Mouse (Mus musculus) CH12.LX (cell line): Measurements from ENCODE around the gene Clec11a. TPM values are rescaled to one million over a fixed set of nuclear protein-coding genes. Genes with fewer than 3 reads are reported as not detected.

Experiments
- DNase-seq: peaks from one replicate; pipeline ENCODE4 v3.0.0-alpha.2; 2013; ENCODE audit errors: extremely low read depth
- H3K27ac ChIP-seq: 2 replicates; pipeline ENCODE4 v1.5.1; 2012; ENCODE audit warnings: low read depth, mild to moderate bottlenecking, control low read depth, moderate library complexity; ENCODE audit not compliant: insufficient read depth
- H3K27me3 ChIP-seq: replicated peaks from 2 replicates; pipeline ENCODE3; 2012; ENCODE audit warnings: inconsistent platforms
- H3K36me3 ChIP-seq, 2 experiments: replicated peaks in 1 of 2; 2 replicates each; pipeline versions ENCODE3 to v1.6.1; 2012; ENCODE audit warnings: inconsistent platforms in 1 of 2, low read length in 1 of 2, mild to moderate bottlenecking in 1 of 2, mixed read lengths in 1 of 2, moderate library complexity in 1 of 2; ENCODE audit not compliant: control insufficient read depth in 1 of 2, insufficient read depth in 1 of 2
- H3K4me1 ChIP-seq, 2 experiments: 2 replicates each; pipeline ENCODE4 v1.6.1; 2012; ENCODE audit warnings: inconsistent platforms in 1 of 2, moderate library complexity in 1 of 2; ENCODE audit not compliant: insufficient read depth in 2 of 2, control insufficient read depth in 1 of 2
- H3K4me2 ChIP-seq: 2 replicates; pipeline ENCODE4 v1.6.1; 2012; ENCODE audit warnings: low read depth, mild to moderate bottlenecking, control low read depth; ENCODE audit not compliant: poor library complexity, insufficient read depth, severe bottlenecking
- H3K4me3 ChIP-seq, 3 experiments: fragments of 150-350 bp in 1 of 3; sonication (generic) in 1 of 3; replicated peaks in 1 of 3; 2 replicates each; pipeline versions ENCODE3 to v1.5.1; 2011 to 2012; ENCODE audit warnings: low read depth in 2 of 3, low read length in 2 of 3, mild to moderate bottlenecking in 2 of 3, moderate library complexity in 2 of 3, control low read depth in 1 of 3, improper control_type of control experiment in 1 of 3, inconsistent platforms in 1 of 3, mixed read lengths in 1 of 3; ENCODE audit not compliant: poor library complexity in 1 of 3
- H3K79me2 ChIP-seq: replicated peaks from 2 replicates; pipeline ENCODE4 v1.6.1; 2012; ENCODE audit warnings: mild to moderate bottlenecking, moderate library complexity; ENCODE audit not compliant: control insufficient read depth, poor library complexity, insufficient read depth, severe bottlenecking; ENCODE audit errors: extremely low read depth
- H3K9ac ChIP-seq: 2 replicates; pipeline ENCODE4 v1.6.1; 2012; ENCODE audit warnings: low read depth, mild to moderate bottlenecking, control low read depth, moderate library complexity; ENCODE audit not compliant: insufficient read depth
- H3K9me3 ChIP-seq: replicated peaks from 2 replicates; pipeline ENCODE3; 2012; ENCODE audit warnings: low read length, inconsistent platforms, mixed read lengths
- CTCF ChIP-seq, 2 experiments: IDR thresholded peaks in 1 of 2; conservative IDR thresholded peaks in 1 of 2; 2 replicates each; pipeline ENCODE4 v1.5.1; 2011 to 2012; ENCODE audit warnings: low read depth in 2 of 2, low read length in 2 of 2, improper control_type of control experiment in 1 of 2, inconsistent platforms in 1 of 2, mild to moderate bottlenecking in 1 of 2, moderate library complexity in 1 of 2
- ETS1 ChIP-seq: conservative IDR thresholded peaks from 2 replicates; pipeline ENCODE4 v1.6.1; 2012; ENCODE audit warnings: low read depth, mild to moderate bottlenecking, inconsistent platforms, low read length, improper control_type of control experiment, moderate library complexity
- GABPA ChIP-seq: IDR thresholded peaks from 2 replicates; pipeline ENCODE4 v1.6.1; 2012; ENCODE audit warnings: low read depth, low read length, improper control_type of control experiment, inconsistent platforms; ENCODE audit not compliant: insufficient replicate concordance
- HCFC1 ChIP-seq: IDR thresholded peaks from 2 replicates; pipeline ENCODE4 v1.6.1; 2012; ENCODE audit warnings: low read depth, mild to moderate bottlenecking, inconsistent platforms, low read length, improper control_type of control experiment
- IRF4 ChIP-seq: IDR thresholded peaks from 2 replicates; pipeline ENCODE4 v1.6.1; 2014; ENCODE audit warnings: low read depth, mild to moderate bottlenecking, inconsistent platforms, low read length, improper control_type of control experiment
- KAT2A ChIP-seq: IDR thresholded peaks from 2 replicates; pipeline ENCODE4 v1.6.1; 2012; ENCODE audit warnings: low read length, improper control_type of control experiment, inconsistent platforms; ENCODE audit not compliant: insufficient replicate concordance
- MAFK ChIP-seq: IDR thresholded peaks from 2 replicates; pipeline ENCODE4 v1.6.1; 2011; ENCODE audit warnings: low read length, improper control_type of control experiment; ENCODE audit not compliant: insufficient replicate concordance
- MAX ChIP-seq: IDR thresholded peaks from 2 replicates; pipeline ENCODE4 v1.6.1; 2011; ENCODE audit warnings: low read length, improper control_type of control experiment
- MAZ ChIP-seq: IDR thresholded peaks from 2 replicates; pipeline ENCODE4 v1.6.1; 2012; ENCODE audit warnings: low read depth, mild to moderate bottlenecking, inconsistent platforms, low read length, improper control_type of control experiment, moderate library complexity
- MEF2A ChIP-seq: IDR thresholded peaks from 2 replicates; pipeline ENCODE4 v1.6.1; 2014; ENCODE audit warnings: low read depth, mild to moderate bottlenecking, inconsistent platforms, low read length, improper control_type of control experiment, borderline replicate concordance
- NELFE ChIP-seq: IDR thresholded peaks from 2 replicates; pipeline ENCODE4 v1.6.1; 2011; ENCODE audit warnings: low read depth, low read length, improper control_type of control experiment
- PAX5 ChIP-seq: IDR thresholded peaks from 2 replicates; pipeline ENCODE4 v1.6.1; 2012; ENCODE audit warnings: low read length, inconsistent platforms, mixed read lengths
- POLR2A ChIP-seq: IDR thresholded peaks from 2 replicates; pipeline ENCODE4 v1.6.1; 2011; ENCODE audit warnings: low read depth, mild to moderate bottlenecking, improper control_type of control experiment, low read length
- RAD21 ChIP-seq: IDR thresholded peaks from 2 replicates; pipeline ENCODE4 v1.6.1; 2011; ENCODE audit warnings: low read depth, mild to moderate bottlenecking, low read length, improper control_type of control experiment, moderate library complexity
- TBP ChIP-seq: conservative IDR thresholded peaks from 2 replicates; pipeline ENCODE4 v1.6.1; 2011; ENCODE audit warnings: low read depth, low read length, improper control_type of control experiment
- USF2 ChIP-seq: conservative IDR thresholded peaks from 2 replicates; pipeline ENCODE4 v1.6.1; 2011; ENCODE audit warnings: low read depth, low read length, improper control_type of control experiment
- ZKSCAN1 ChIP-seq: IDR thresholded peaks from 2 replicates; pipeline ENCODE4 v1.6.1; 2012; ENCODE audit warnings: low read depth, inconsistent platforms, low read length, improper control_type of control experiment, borderline replicate concordance
- ZMIZ1 ChIP-seq: IDR thresholded peaks from 2 replicates; pipeline ENCODE4 v1.6.1; 2012; ENCODE audit warnings: low read depth, mild to moderate bottlenecking, inconsistent platforms, low read length, improper control_type of control experiment
- dilution Hi-C: fragments of 300-500 bp; cut with MboI; formaldehyde crosslinking; loops from 2 replicates; pipeline ENCODE4 v1.14.3; 2020; ENCODE audit warnings: low sequenced_read_pairs; ENCODE audit not compliant: extremely low pct_unique_long_range_greater_than_20kb, extremely low pct_ligation_motif_present
- in situ Hi-C: fragments of 300-500 bp; cut with MboI; formaldehyde crosslinking; loops from 3 replicates; pipeline ENCODE4 v1.14.3; 2019; ENCODE audit warnings: low sequenced_read_pairs, low pct_ligation_motif_present, low pct_unique_long_range_greater_than_20kb, mixed read lengths
- polyA plus RNA-seq: library from polyadenylated mRNA; unstranded; fragments of >175 nt; gene quantifications from 2 replicates; pipeline ENCODE4 v1.2.1, GENCODE M21; 2012; ENCODE audit warnings: low read depth; ENCODE audit not compliant: insufficient read length
- total RNA-seq, 2 experiments: library from RNA; depleted of rRNA; stranded (reverse); fragments of 300-350 nt in 1 of 2; fragments of >200 nt in 1 of 2; gene quantifications; 2 replicates each; pipeline ENCODE4 v1.2.3; 2012 to 2014

The Clec11a gene
- total and polyA plus RNA-seq, 3 experiments: 0.46 to 0.89 (median 0.53) TPM

GRCm38 (mm10) chr7:44309475-44310284 lies 3.0 kb upstream of the Clec11a start, which contains the start of gene Shank1:
Shank1 (plus strand) TSS chr7:44310253.
- peaks cover 75% of the 10 kb centered on the region for H3K27me3 ChIP-seq
- H3K4me1 ChIP-seq: peaks cover 21 to 42% of the 10 kb centered on the region in 2 experiments
- dilution Hi-C loops: no loop called here
- no peak for TF ChIP-seq NELFE
- TF ChIP-seq MAX: no peak
- no peak for TF ChIP-seq MAFK
- no peak for TF ChIP-seq PAX5
- TF ChIP-seq USF2: no peak
- TF ChIP-seq ZMIZ1: no peak
- TF ChIP-seq MEF2A: no peak
- TF ChIP-seq IRF4: no peak
- no peak for TF ChIP-seq KAT2A
- no peak for TF ChIP-seq CTCF (conservative IDR thresholded peaks at IDR 0.05 in 1 of 2, IDR thresholded peaks at IDR 0.05 in 1 of 2; ENCODE audit: low read depth in 2 of 2, low read length in 2 of 2)
- TF ChIP-seq GABPA: no peak
- no peak for TF ChIP-seq ZKSCAN1
- no peak for TF ChIP-seq HCFC1
- TF ChIP-seq ETS1: no peak
- no peak for TF ChIP-seq RAD21
- TF ChIP-seq POLR2A: no peak
- no peaks in the 10 kb centered on the region for H3K9me3 ChIP-seq
- in situ Hi-C loops: no loop called here
- no peak within 1 kb of the TSS for H3K27ac ChIP-seq
- H3K4me2 ChIP-seq: peak within 1 kb of the TSS; percentile 22
- no peaks in the 10 kb centered on the region for H3K79me2 ChIP-seq
- no peaks in the 10 kb centered on the region for H3K36me3 ChIP-seq
- H3K9ac ChIP-seq: no peak within 1 kb of the TSS
- no peak for DNase-seq
- H3K4me3 ChIP-seq: peak within 1 kb of the TSS in 1 of 3 experiments; percentile 17

- dilution Hi-C loops: no loop called here
- Histone ChIP-seq H3K27me3 (peaks cover 60% of the 10 kb centered on the region), H3K4me1 (peaks cover 23 to 52% of the 10 kb centered on the region in 2 experiments)
Measured at GRCm38 (mm10) chr7:44307261-44308020, 739 bp upstream of the Clec11a start.

More at GRCm38 (mm10) chr7:44307261-44308020, 739 bp upstream of the Clec11a start:
- no peak for DNase-seq
- Histone ChIP-seq H3K79me2 (no peaks in the 10 kb centered on the region), H3K4me3 (no peak overlapping the region), H3K36me3 (peaks cover 0 to 2% of the 10 kb centered on the region in 2 experiments), H3K27ac (no peak overlapping the region), H3K9me3 (no peaks in the 10 kb centered on the region), H3K4me2 (no peak overlapping the region), H3K9ac (no peak overlapping the region)
- in situ Hi-C loops: no loop called here
- no peak for TF ChIP-seq MAZ
- TF ChIP-seq IRF4: no peak
- TF ChIP-seq ZKSCAN1: no peak
- no peak for TF ChIP-seq TBP
- no peak for TF ChIP-seq USF2
